Mouse (Mus musculus) myocyte (in vitro differentiated cells): ENCODE measurements around the gene Tbc1d19.

ENCODE experiments used
- CEBPB ChIP-seq: IDR thresholded peaks from 2 replicates; pipeline ENCODE4 v1.6.1; 2011; ENCODE audit warnings: mild to moderate bottlenecking, moderate library complexity; ENCODE audit not compliant: poor library complexity, insufficient read depth, severe bottlenecking
- E2F4 ChIP-seq: IDR thresholded peaks from one replicate; pipeline ENCODE4 v1.6.1; 2011; ENCODE audit warnings: mild to moderate bottlenecking, control low read depth, moderate library complexity; ENCODE audit not compliant: insufficient read depth
- MAX ChIP-seq: IDR thresholded peaks from one replicate; pipeline ENCODE4 v1.6.1; 2011; ENCODE audit warnings: low read depth, mild to moderate bottlenecking, control low read depth
- MYOD1 ChIP-seq, 3 experiments: IDR thresholded peaks; one replicate each; pipeline ENCODE4 v1.6.1; 2011; ENCODE audit warnings: control low read depth in 2 of 3, low read depth in 2 of 3, mild to moderate bottlenecking in 2 of 3, moderate library complexity in 1 of 3; ENCODE audit not compliant: insufficient read length in 2 of 3, control insufficient read depth in 1 of 3
- MYOG ChIP-seq, 3 experiments: IDR thresholded peaks; one replicate each; pipeline ENCODE4 v1.6.1; 2011; ENCODE audit warnings: control low read depth in 2 of 3, low read depth in 2 of 3, mild to moderate bottlenecking in 2 of 3; ENCODE audit not compliant: insufficient read length in 2 of 3, control insufficient read depth in 1 of 3, insufficient read depth in 1 of 3
- POLR2A ChIP-seq: IDR thresholded peaks from one replicate; pipeline ENCODE4 v1.6.1; 2011; ENCODE audit warnings: low read depth, mild to moderate bottlenecking, control low read depth, moderate library complexity; ENCODE audit not compliant: insufficient read length
- POLR2AphosphoS2 ChIP-seq: IDR thresholded peaks from one replicate; pipeline ENCODE4 v1.6.1; 2011; ENCODE audit warnings: low read depth, control low read depth; ENCODE audit not compliant: insufficient read length
- REST ChIP-seq: IDR thresholded peaks from one replicate; pipeline ENCODE4 v1.6.1; 2011; ENCODE audit warnings: mild to moderate bottlenecking, control low read depth, moderate library complexity; ENCODE audit not compliant: insufficient read depth, insufficient read length
- SRF ChIP-seq: IDR thresholded peaks from one replicate; pipeline ENCODE4 v1.6.1; 2011; ENCODE audit warnings: low read depth; ENCODE audit not compliant: control insufficient read depth, insufficient read length
- TCF12 ChIP-seq: IDR thresholded peaks from one replicate; pipeline ENCODE4 v1.6.1; 2011; ENCODE audit warnings: mild to moderate bottlenecking, control low read depth; ENCODE audit not compliant: poor library complexity, insufficient read depth, severe bottlenecking
- TCF3 ChIP-seq: IDR thresholded peaks from one replicate; pipeline ENCODE4 v1.6.1; 2011; ENCODE audit warnings: low read depth, control low read depth; ENCODE audit not compliant: insufficient read length
- USF1 ChIP-seq: IDR thresholded peaks from one replicate; pipeline ENCODE4 v1.6.1; 2011; ENCODE audit warnings: low read depth, mild to moderate bottlenecking, control low read depth, moderate library complexity

GRCm38 (mm10) chr5:53950189-53950588 is 140.8 kb downstream of the Tbc1d19 start:
- TF ChIP-seq POLR2A = no peak
- no peak for TF ChIP-seq USF1
- no peak for TF ChIP-seq MAX
- TF ChIP-seq SRF = no peak
- no peak for TF ChIP-seq TCF12
- no peak for TF ChIP-seq MYOD1 (IDR thresholded peaks at IDR 0.05; ENCODE audit: control insufficient read depth in 1 of 3, insufficient read length in 2 of 3, low read depth in 2 of 3)
- no peak for TF ChIP-seq POLR2AphosphoS2
- TF ChIP-seq E2F4 = no peak
- no peak for TF ChIP-seq REST
- no peak for TF ChIP-seq CEBPB
- no peak for TF ChIP-seq TCF3
- TF ChIP-seq MYOG (IDR thresholded peaks at IDR 0.05; ENCODE audit: control insufficient read depth in 1 of 3, insufficient read depth in 1 of 3, insufficient read length in 2 of 3, low read depth in 2 of 3) = no peak
